Mouse (Mus musculus) CD4-positive, CD25-positive, alpha-beta regulatory T cell, adult 4 months (primary cell): Measurements from ENCODE around the gene C9orf72. TPM values are rescaled to one million over a fixed set of nuclear protein-coding genes. Genes with fewer than 3 reads are reported as not detected.

ENCODE experiments used
- polyA plus RNA-seq, 2 experiments: library from polyadenylated mRNA; unstranded; fragments of 100-300 nt; shearing (Covaris generic); gene quantifications; one replicate each; pipeline ENCODE4 v1.2.1; 2017

Gene C9orf72
- polyA plus RNA-seq, 2 experiments from 2014 or later, result 11.7 to 19.7 TPM

Other genes with a start within 250 kb of the C9orf72 start
- under 1 TPM in 1 of 2 experiments, not detected in 1; 0.69 TPM for gene Ifnk, start 74.1 kb downstream of the C9orf72 start, polyA plus RNA-seq
- gene Mob3b, start 68.7 kb downstream of the C9orf72 start, polyA plus RNA-seq, result 1 to 10 TPM; 5.8 to 6.5 TPM